Mouse (Mus musculus): ENCODE results near the gene C530008M17Rik. TPM values are rescaled to one million over a fixed set of nuclear protein-coding genes. Genes with fewer than 3 reads are reported as not detected.

C530008M17Rik gene
- polyA plus RNA-seq, 1 experiment from 2014 or later = 18.4 TPM

- no peak for ATAC-seq (ENCODE audit: insufficient number of reproducible peaks, low FRiP score, low TSS enrichment, low read depth)
- no peak for DNase-seq (ENCODE audit: low spot score)
Measured at GRCm38 (mm10) chr5:76828527-76829240, 172.4 kb downstream of the C530008M17Rik start.

GRCm38 (mm10) chr5:76832529-76833210, 176.4 kb downstream of the C530008M17Rik start:
- H3K9ac ChIP-seq (ENCODE audit: low read length) = no peak overlapping the region
- no peaks in the 10 kb centered on the region for H3K36me3 ChIP-seq (ENCODE audit: control insufficient read depth, insufficient read depth, low read length)

More at GRCm38 (mm10) chr5:76828527-76829240, 172.4 kb downstream of the C530008M17Rik start:
- Histone ChIP-seq H3K27ac (replicated peaks; ENCODE audit: low read depth, low read length) (no peak overlapping the region), H3K9me3 (ENCODE audit: control insufficient read depth, low read length) (no peaks in the 10 kb centered on the region), H3K36me3 (ENCODE audit: control insufficient read depth, insufficient read depth, low read length) (no peaks in the 10 kb centered on the region), H3K9ac (ENCODE audit: low read length) (no peak overlapping the region), H3K27me3 (ENCODE audit: control insufficient read depth, insufficient read depth, low read length) (no peaks in the 10 kb centered on the region), H3K4me1 (ENCODE audit: control insufficient read depth, insufficient read depth, low read length) (no peaks in the 10 kb centered on the region), H3K4me2 (ENCODE audit: low read depth, severe bottlenecking) (no peak overlapping the region), H3K4me3 (ENCODE audit: low read depth, low read length) (no peak overlapping the region)
- WGBS = 88% methylated on average over 7 of the region's 7 CpGs

GRCm38 (mm10) chr5:76837018-76837417, 180.7 kb downstream of the C530008M17Rik start:
- ATAC-seq (ENCODE audit: insufficient number of reproducible peaks, low FRiP score, low TSS enrichment, low read depth) = no peak
- H3K9ac ChIP-seq (ENCODE audit: low read length) = no peak overlapping the region
- WGBS = 58% methylated on average over 5 of the region's 5 CpGs

More at GRCm38 (mm10) chr5:76832529-76833210, 176.4 kb downstream of the C530008M17Rik start:
- Histone ChIP-seq H3K4me3 (ENCODE audit: low read depth, low read length) (no peak overlapping the region), H3K9me3 (ENCODE audit: control insufficient read depth, low read length) (no peaks in the 10 kb centered on the region), H3K27me3 (ENCODE audit: control insufficient read depth, insufficient read depth, low read length) (no peaks in the 10 kb centered on the region), H3K27ac (replicated peaks; ENCODE audit: low read depth, low read length) (no peak overlapping the region), H3K4me2 (ENCODE audit: low read depth, severe bottlenecking) (no peak overlapping the region), H3K4me1 (ENCODE audit: control insufficient read depth, insufficient read depth, low read length) (no peaks in the 10 kb centered on the region)
- no peak for DNase-seq (ENCODE audit: low spot score)
- no peak for ATAC-seq (ENCODE audit: insufficient number of reproducible peaks, low FRiP score, low TSS enrichment, low read depth)
- 78% methylated on average over 17 of the region's 17 CpGs for WGBS

GRCm38 (mm10) chr5:76839786-76840185, 183.5 kb downstream of the C530008M17Rik start:
- ATAC-seq (ENCODE audit: insufficient number of reproducible peaks, low FRiP score, low TSS enrichment, low read depth) (no peak), DNase-seq (ENCODE audit: low spot score) (no peak)
- H3K9me3 ChIP-seq (ENCODE audit: control insufficient read depth, low read length) = no peaks in the 10 kb centered on the region
- H3K27ac ChIP-seq (replicated peaks; ENCODE audit: low read depth, low read length) = no peak overlapping the region
- H3K4me1 ChIP-seq (ENCODE audit: control insufficient read depth, insufficient read depth, low read length) = no peaks in the 10 kb centered on the region
- H3K4me2 ChIP-seq (ENCODE audit: low read depth, severe bottlenecking) = no peak overlapping the region
- no peak overlapping the region for H3K9ac ChIP-seq (ENCODE audit: low read length)
- no peaks in the 10 kb centered on the region for H3K27me3 ChIP-seq (ENCODE audit: control insufficient read depth, insufficient read depth, low read length)
- H3K36me3 ChIP-seq (ENCODE audit: control insufficient read depth, insufficient read depth, low read length) = no peaks in the 10 kb centered on the region
- WGBS = 86% methylated on average over 6 of the region's 6 CpGs
- no peak overlapping the region for H3K4me3 ChIP-seq (ENCODE audit: low read depth, low read length)

More at GRCm38 (mm10) chr5:76837018-76837417, 180.7 kb downstream of the C530008M17Rik start:
- Histone ChIP-seq H3K27ac (replicated peaks; ENCODE audit: low read depth, low read length) (no peak overlapping the region), H3K4me2 (ENCODE audit: low read depth, severe bottlenecking) (no peak overlapping the region), H3K36me3 (ENCODE audit: control insufficient read depth, insufficient read depth, low read length) (no peaks in the 10 kb centered on the region), H3K9me3 (ENCODE audit: control insufficient read depth, low read length) (no peaks in the 10 kb centered on the region), H3K4me1 (ENCODE audit: control insufficient read depth, insufficient read depth, low read length) (no peaks in the 10 kb centered on the region), H3K4me3 (ENCODE audit: low read depth, low read length) (no peak overlapping the region), H3K27me3 (ENCODE audit: control insufficient read depth, insufficient read depth, low read length) (no peaks in the 10 kb centered on the region)
- no peak for DNase-seq (ENCODE audit: low spot score)

GRCm38 (mm10) chr5:76841859-76842258, 185.5 kb downstream of the C530008M17Rik start:
- Histone ChIP-seq H3K4me1 (ENCODE audit: control insufficient read depth, insufficient read depth, low read length) (no peaks in the 10 kb centered on the region), H3K27me3 (ENCODE audit: control insufficient read depth, insufficient read depth, low read length) (no peaks in the 10 kb centered on the region), H3K4me2 (ENCODE audit: low read depth, severe bottlenecking) (no peak overlapping the region), H3K9me3 (ENCODE audit: control insufficient read depth, low read length) (no peaks in the 10 kb centered on the region), H3K9ac (ENCODE audit: low read length) (no peak overlapping the region), H3K27ac (replicated peaks; ENCODE audit: low read depth, low read length) (no peak overlapping the region), H3K36me3 (ENCODE audit: control insufficient read depth, insufficient read depth, low read length) (no peaks in the 10 kb centered on the region), H3K4me3 (ENCODE audit: low read depth, low read length) (no peak overlapping the region)
- ATAC-seq (ENCODE audit: insufficient number of reproducible peaks, low FRiP score, low TSS enrichment, low read depth) (no peak), DNase-seq (ENCODE audit: low spot score) (no peak)
- 80% methylated on average over 2 of the region's 2 CpGs for WGBS

- Histone ChIP-seq H3K4me3 (ENCODE audit: low read depth, low read length) (no peak overlapping the region), H3K36me3 (ENCODE audit: control insufficient read depth, insufficient read depth, low read length) (no peaks in the 10 kb centered on the region), H3K27me3 (ENCODE audit: control insufficient read depth, insufficient read depth, low read length) (no peaks in the 10 kb centered on the region), H3K4me2 (ENCODE audit: low read depth, severe bottlenecking) (no peak overlapping the region), H3K27ac (replicated peaks; ENCODE audit: low read depth, low read length) (no peak overlapping the region), H3K4me1 (ENCODE audit: control insufficient read depth, insufficient read depth, low read length) (no peaks in the 10 kb centered on the region), H3K9me3 (ENCODE audit: control insufficient read depth, low read length) (no peaks in the 10 kb centered on the region), H3K9ac (ENCODE audit: low read length) (no peak overlapping the region)
- peak; percentile 78 for DNase-seq (ENCODE audit: low spot score)
- no peak for ATAC-seq (ENCODE audit: insufficient number of reproducible peaks, low FRiP score, low TSS enrichment, low read depth)
- 23% methylated on average over 4 of the region's 4 CpGs for WGBS
Measured at GRCm38 (mm10) chr5:76843448-76843847, 187.1 kb downstream of the C530008M17Rik start.

GRCm38 (mm10) chr5:76843851-76844419, 187.6 kb downstream of the C530008M17Rik start:
- no peak overlapping the region for H3K9ac ChIP-seq (ENCODE audit: low read length)
- H3K9me3 ChIP-seq (ENCODE audit: control insufficient read depth, low read length) = no peaks in the 10 kb centered on the region
- DNase-seq (ENCODE audit: low spot score) (no peak), ATAC-seq (ENCODE audit: insufficient number of reproducible peaks, low FRiP score, low TSS enrichment, low read depth) (no peak)
- 91% methylated on average over 9 of the region's 9 CpGs for WGBS
- H3K36me3 ChIP-seq (ENCODE audit: control insufficient read depth, insufficient read depth, low read length) = no peaks in the 10 kb centered on the region
- no peak overlapping the region for H3K4me3 ChIP-seq (ENCODE audit: low read depth, low read length)
- no peaks in the 10 kb centered on the region for H3K4me1 ChIP-seq (ENCODE audit: control insufficient read depth, insufficient read depth, low read length)
- H3K27ac ChIP-seq (replicated peaks; ENCODE audit: low read depth, low read length) = no peak overlapping the region
- H3K27me3 ChIP-seq (ENCODE audit: control insufficient read depth, insufficient read depth, low read length) = no peaks in the 10 kb centered on the region
- H3K4me2 ChIP-seq (ENCODE audit: low read depth, severe bottlenecking) = no peak overlapping the region

GRCm38 (mm10) chr5:76844618-76845186, 188.4 kb downstream of the C530008M17Rik start:
- Histone ChIP-seq H3K36me3 (ENCODE audit: control insufficient read depth, insufficient read depth, low read length) (no peaks in the 10 kb centered on the region), H3K9me3 (ENCODE audit: control insufficient read depth, low read length) (no peaks in the 10 kb centered on the region), H3K4me1 (ENCODE audit: control insufficient read depth, insufficient read depth, low read length) (no peaks in the 10 kb centered on the region), H3K4me3 (ENCODE audit: low read depth, low read length) (no peak overlapping the region), H3K27me3 (ENCODE audit: control insufficient read depth, insufficient read depth, low read length) (no peaks in the 10 kb centered on the region), H3K27ac (replicated peaks; ENCODE audit: low read depth, low read length) (no peak overlapping the region), H3K4me2 (ENCODE audit: low read depth, severe bottlenecking) (no peak overlapping the region), H3K9ac (ENCODE audit: low read length) (no peak overlapping the region)
- WGBS = 87% methylated on average over 14 of the region's 14 CpGs
- DNase-seq (ENCODE audit: low spot score) = no peak
- ATAC-seq (ENCODE audit: insufficient number of reproducible peaks, low FRiP score, low TSS enrichment, low read depth) = no peak
